Comparison of ENCODE assay signal across 9 mouse cellular contexts in the genomic region with DNA sequence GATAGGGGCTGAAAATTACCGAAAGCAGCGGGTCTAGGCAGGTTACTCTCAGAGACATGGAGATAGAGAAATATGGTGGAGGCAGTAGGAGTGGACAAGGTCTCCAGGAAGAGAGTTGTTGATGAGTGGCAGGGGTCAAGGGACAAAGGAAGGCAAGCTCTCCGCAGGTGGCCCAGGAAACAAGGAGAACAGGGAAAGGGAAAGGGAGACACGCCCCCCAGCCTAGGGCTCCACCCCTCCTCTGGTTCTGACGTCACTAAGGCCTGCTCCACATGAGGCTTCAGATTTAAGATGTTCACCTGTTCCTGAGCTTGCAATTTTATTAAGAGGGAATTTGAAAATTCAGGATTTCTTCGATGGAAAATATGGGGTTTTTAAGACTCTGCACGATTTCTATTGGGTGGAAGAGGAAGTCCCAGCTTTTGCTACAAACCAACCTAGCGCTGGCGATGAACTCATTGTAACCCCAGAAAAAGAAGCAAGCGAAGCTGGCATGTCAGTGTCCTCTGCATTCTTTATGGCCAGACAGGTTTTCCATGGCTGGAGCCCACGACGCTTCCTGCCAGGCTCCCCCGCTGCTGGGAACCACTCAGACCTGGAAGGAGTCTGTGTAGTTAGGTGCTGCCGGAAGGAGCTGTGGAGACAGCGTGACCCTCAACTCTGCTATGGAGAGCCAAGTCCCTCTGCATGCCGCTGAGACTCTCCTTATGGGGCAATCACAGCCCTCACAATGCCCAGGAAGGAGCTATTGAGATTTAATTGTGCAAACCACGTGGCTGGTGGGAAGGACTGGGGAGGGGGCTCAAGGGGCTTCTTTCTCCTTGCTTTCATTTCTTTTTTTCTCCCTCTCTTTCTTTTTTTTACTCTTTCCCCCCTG.
A peak's percentile ranks its signal among the peaks of the same experiment; 100 is the strongest.
DNase-seq lines count a peak whose midpoint lies in the region; ATAC-seq and TF ChIP-seq lines count a peak whose summit lies in the region.
"Had no signal": no experiment of that assay in that cellular context is flagged by ENCODE, and none has a peak within 500 bp of the region (broad histone marks: within the 10 kb centered on the region; RNA-seq: fewer than 3 reads in every experiment).

No protein-coding gene starts in this region.

- no peak overlapping the region for H3K9ac ChIP-seq in lung, embryonic 14.5 days
- H3K9ac ChIP-seq in embryonic facial prominence, embryonic 15.5 days: no peak overlapping the region
- H3K9ac ChIP-seq in limb, embryonic 14.5 days (ENCODE audit: low read depth, low read length, severe bottlenecking): no peak overlapping the region

- peaks cover 7% of the 10 kb centered on the region for H3K4me1 ChIP-seq in lung, embryonic 14.5 days (ENCODE audit: insufficient read depth)
- H3K4me1 ChIP-seq in embryonic facial prominence, embryonic 15.5 days: peaks cover 9% of the 10 kb centered on the region
- H3K4me1 ChIP-seq in limb, embryonic 14.5 days (ENCODE audit: control insufficient read depth, insufficient read depth, low read length): peaks cover 9% of the 10 kb centered on the region

- peak; percentile 28 for DNase-seq in lung, embryonic 14.5 days
- DNase-seq in lung, postnatal 14 days: no peak
- DNase-seq in limb, embryonic 14.5 days (ENCODE audit: low spot score): peak; percentile 28
- DNase-seq in testis, postnatal 14 days (ENCODE audit: low spot score): peak; percentile 19
- DNase-seq in urinary bladder, postnatal 36 days (ENCODE audit: low spot score in 2 of 2): no peak
- DNase-seq in gastrocnemius, postnatal 36 days: no peak
- DNase-seq in layer of hippocampus, postnatal 25 days (ENCODE audit: extremely low spot score in 1 of 2, low spot score in 1 of 2): no peak
- DNase-seq: cerebellum, adult 9-11 months had no signal

- no peaks in the 10 kb centered on the region for H3K27me3 ChIP-seq in lung, embryonic 14.5 days (ENCODE audit: insufficient read depth, low read length)
- no peaks in the 10 kb centered on the region for H3K27me3 ChIP-seq in embryonic facial prominence, embryonic 15.5 days
- no peaks in the 10 kb centered on the region for H3K27me3 ChIP-seq in limb, embryonic 14.5 days (ENCODE audit: control insufficient read depth, insufficient read depth, low read length)

- no peaks in the 10 kb centered on the region for H3K9me3 ChIP-seq in lung, embryonic 14.5 days (ENCODE audit: low read depth, low read length)
- H3K9me3 ChIP-seq in embryonic facial prominence, embryonic 15.5 days (replicated peaks): no peaks in the 10 kb centered on the region
- no peaks in the 10 kb centered on the region for H3K9me3 ChIP-seq in limb, embryonic 14.5 days (ENCODE audit: control insufficient read depth, low read length)

- intact Hi-C loops in gastrocnemius, postnatal 36 days (cut with DNase I): no loop called here

- no peak for TF ChIP-seq CTCF in lung, embryonic 14.5 days (IDR thresholded peaks at IDR 0.05; ENCODE audit: low read depth)

- WGBS in lung, embryonic 14.5 days: 42% methylated on average over 17 of the region's 17 CpGs
- 40% methylated on average over 17 of the region's 17 CpGs for WGBS in embryonic facial prominence, embryonic 15.5 days
- WGBS in limb, embryonic 14.5 days: 35% methylated on average over 17 of the region's 17 CpGs

- peak; percentile 26; the same call in 1 of the 2 replicates for ATAC-seq in lung, embryonic 14.5 days (ENCODE audit: insufficient read depth)
- no peak for ATAC-seq in embryonic facial prominence, embryonic 15.5 days (ENCODE audit: insufficient number of reproducible peaks, low FRiP score, low TSS enrichment, low read depth)
- ATAC-seq in limb, embryonic 14.5 days (ENCODE audit: low FRiP score, low read depth): no peak

- H3K4me2 ChIP-seq in lung, embryonic 14.5 days: no peak overlapping the region; the same call in 1 of the 2 replicates
- peak overlapping the region; percentile 34 for H3K4me2 ChIP-seq in embryonic facial prominence, embryonic 15.5 days (replicated peaks)
- H3K4me2 ChIP-seq in limb, embryonic 14.5 days (replicated peaks; ENCODE audit: low read depth, low read length, severe bottlenecking): no peak overlapping the region

- peak overlapping the region; percentile 2; the same call in 1 of the 2 replicates for H3K27ac ChIP-seq in lung, embryonic 14.5 days (ENCODE audit: low read depth)
- no peak overlapping the region for H3K27ac ChIP-seq in embryonic facial prominence, embryonic 15.5 days (replicated peaks)
- H3K27ac ChIP-seq in limb, embryonic 14.5 days (replicated peaks; ENCODE audit: low read depth, low read length): no peak overlapping the region

- no peak for TF ChIP-seq POLR2A in limb, embryonic 14.5 days (IDR thresholded peaks at IDR 0.05; ENCODE audit: borderline replicate concordance, extremely low read depth, insufficient read depth, insufficient read length)

- H3K4me3 ChIP-seq in lung, embryonic 14.5 days (ENCODE audit: low read depth, low read length): no peak overlapping the region
- H3K4me3 ChIP-seq in embryonic facial prominence, embryonic 15.5 days (replicated peaks): no peak overlapping the region
- no peak overlapping the region for H3K4me3 ChIP-seq in limb, embryonic 14.5 days (replicated peaks; ENCODE audit: low read length)

- H3K36me3 ChIP-seq in lung, embryonic 14.5 days (ENCODE audit: insufficient read depth): no peaks in the 10 kb centered on the region
- H3K36me3 ChIP-seq in embryonic facial prominence, embryonic 15.5 days: no peaks in the 10 kb centered on the region
- H3K36me3 ChIP-seq in limb, embryonic 14.5 days (ENCODE audit: control insufficient read depth, insufficient read depth, low read length): no peaks in the 10 kb centered on the region

Comparison
In these comparisons a context has a peak if more than half of its experiments do, and no peak if none do; other contexts are left out.
1. DNase-seq: peak in lung, embryonic 14.5 days (single experiment), limb, embryonic 14.5 days (single experiment) and testis, postnatal 14 days (single experiment); none in lung, postnatal 14 days (single experiment), urinary bladder, postnatal 36 days (0 of 2), gastrocnemius, postnatal 36 days (0 of 2) and layer of hippocampus, postnatal 25 days (0 of 2).